Mouse (Mus musculus) G1E (cell line): ENCODE data around the gene Zbtb17. TPM values are rescaled to one million over a fixed set of nuclear protein-coding genes. Genes with fewer than 3 reads are reported as not detected.

Experiments used
- ATAC-seq: 2 replicates; pipeline ENCODE4 v1.8.0; 2016; ENCODE audit warnings: mild to moderate bottlenecking; ENCODE audit not compliant: insufficient number of reproducible peaks, poor library complexity, low FRiP score, severe bottlenecking; ENCODE audit errors: extremely low read depth
- DNase-seq: peaks from one replicate; pipeline ENCODE4 v3.0.0; 2012; ENCODE audit warnings: low spot score
- H3K27me3 ChIP-seq: 2 replicates; pipeline ENCODE4 v1.6.1; 2012; ENCODE audit warnings: mild to moderate bottlenecking, low read length, inconsistent platforms; ENCODE audit not compliant: insufficient read depth
- H3K36me3 ChIP-seq: replicated peaks from 2 replicates; pipeline ENCODE3; 2012; ENCODE audit warnings: mild to moderate bottlenecking, inconsistent platforms
- H3K4me1 ChIP-seq: 2 replicates; pipeline ENCODE4 v1.6.1; 2012; ENCODE audit warnings: low read depth, low read length, inconsistent platforms, mixed read lengths; ENCODE audit not compliant: insufficient read depth
- H3K4me3 ChIP-seq: 2 replicates; pipeline ENCODE4 v1.5.1; 2012; ENCODE audit warnings: low read depth, mild to moderate bottlenecking, inconsistent platforms, low read length, moderate library complexity, mixed read lengths
- H3K9me3 ChIP-seq: replicated peaks from 2 replicates; pipeline ENCODE4 v1.6.1; 2012; ENCODE audit warnings: inconsistent platforms
- CTCF ChIP-seq: IDR thresholded peaks from 2 replicates; pipeline ENCODE4 v1.5.1; 2012; ENCODE audit warnings: low read depth, low read length, inconsistent platforms, mixed read lengths
- GATA1 ChIP-seq: IDR thresholded peaks from 2 replicates; pipeline ENCODE4 v1.6.1; 2012; ENCODE audit warnings: borderline replicate concordance, low read length, inconsistent platforms, mixed read lengths
- GATA2 ChIP-seq: IDR thresholded peaks from 2 replicates; pipeline ENCODE4 v1.6.1; 2012; ENCODE audit warnings: low read depth, low read length, inconsistent platforms, borderline replicate concordance
- POLR2AphosphoS5 ChIP-seq: IDR thresholded peaks from 2 replicates; pipeline ENCODE4 v1.6.1; 2012; ENCODE audit warnings: low read depth, low read length, inconsistent platforms; ENCODE audit not compliant: insufficient replicate concordance
- TAL1 ChIP-seq: conservative IDR thresholded peaks from 2 replicates; pipeline ENCODE4 v1.6.1; 2012; ENCODE audit warnings: low read depth, low read length, inconsistent platforms, mixed read lengths
- polyA plus RNA-seq: library from polyadenylated mRNA; stranded (reverse); fragments of >175 nt; gene quantifications from 2 replicates; pipeline ENCODE4 v1.2.3, GENCODE M21; 2012
- total RNA-seq, 2 experiments: library from RNA; stranded (forward) in 1 of 2; stranded (reverse) in 1 of 2; fragments of 200-1000 nt in 1 of 2; fragments of >200 nt in 1 of 2; fragmentation: Nextera tagmentation in 1 of 2; gene quantifications; 2 replicates each; pipeline ENCODE4 v1.2.3; 2014 to 2017

Gene Zbtb17
- total and polyA plus RNA-seq, 3 experiments: 10.9 to 51.4 (median 15.9) TPM

DNA sequence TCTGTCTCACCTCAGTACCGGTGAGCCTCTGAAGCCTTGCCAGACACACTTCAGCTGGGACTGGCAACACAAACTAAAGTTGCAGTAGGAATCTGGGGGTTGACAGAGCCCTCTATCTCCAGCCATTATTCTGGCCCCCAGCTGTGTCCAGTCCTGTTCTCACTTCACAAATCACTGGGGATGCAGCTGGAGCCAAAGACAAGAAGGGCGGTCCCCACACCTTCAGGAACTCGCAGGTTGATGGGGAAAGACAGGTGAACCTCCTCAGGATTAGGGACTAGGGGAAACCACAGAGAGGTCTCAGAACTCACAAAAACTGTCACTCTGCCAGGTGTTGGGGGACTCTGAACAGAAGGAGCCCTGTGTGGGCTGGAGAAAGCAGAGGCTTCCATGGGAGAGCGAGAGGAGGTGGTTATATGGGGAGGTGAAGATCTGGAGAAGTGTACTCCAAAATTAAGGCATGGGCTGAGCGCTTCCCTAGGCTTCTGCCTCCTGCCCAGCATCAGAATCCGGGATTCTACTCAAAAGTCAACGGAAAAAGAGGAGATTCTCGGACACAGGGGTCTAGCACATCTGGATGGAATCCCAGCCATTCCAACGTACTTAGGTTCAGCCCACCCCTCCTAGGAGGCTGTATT is 24.1 kb upstream of the Zbtb17 start, which contains the start of gene Hspb7:
Gene Hspb7, plus strand, starts transcription at position 588 of the 638 bp plus-strand sequence.
- DNase-seq (no peak), ATAC-seq (no peak)
- Histone ChIP-seq H3K9me3 (no peaks in the 10 kb centered on the region), H3K4me1 (no peaks in the 10 kb centered on the region), H3K36me3 (no peaks in the 10 kb centered on the region), H3K27me3 (peaks cover 41% of the 10 kb centered on the region; the same call in 1 of the 2 replicates), H3K4me3 (no peak within 1 kb of the TSS)
- no peak for TF ChIP-seq POLR2AphosphoS5
- TF ChIP-seq TAL1: no peak

DNA sequence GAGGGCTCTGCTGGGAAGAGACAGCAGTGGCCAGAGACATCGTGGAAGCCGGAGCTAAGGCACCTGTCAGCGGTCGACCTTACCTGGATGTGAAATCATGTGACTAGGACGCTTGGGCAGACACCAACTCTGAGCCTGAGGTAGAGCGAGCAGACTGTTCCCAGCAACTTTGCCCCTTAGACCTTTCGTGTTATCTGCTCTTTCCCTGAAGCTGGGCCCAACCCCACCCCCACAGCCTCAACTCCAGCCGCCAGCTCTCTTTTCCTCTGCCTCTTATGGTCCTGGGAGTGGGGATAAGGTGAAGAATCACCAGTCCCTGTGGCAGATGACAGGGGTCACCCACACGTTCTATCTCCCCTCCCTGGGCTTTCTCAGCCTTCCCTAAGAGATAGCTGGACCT is 23.6 kb upstream of the Zbtb17 start:
- H3K4me3 ChIP-seq: no peak overlapping the region
- ATAC-seq (no peak), DNase-seq (no peak)
- no peaks in the 10 kb centered on the region for H3K9me3 ChIP-seq
- no peaks in the 10 kb centered on the region for H3K36me3 ChIP-seq
- no peaks in the 10 kb centered on the region for H3K4me1 ChIP-seq
- TF ChIP-seq POLR2AphosphoS5: no peak
- TF ChIP-seq CTCF: no peak
- no peak for TF ChIP-seq TAL1
- TF ChIP-seq GATA2: no peak
- TF ChIP-seq GATA1: no peak
- peaks cover 39% of the 10 kb centered on the region; the same call in 1 of the 2 replicates for H3K27me3 ChIP-seq

GRCm38 (mm10) chr4:141421423-141421822 is 23.0 kb upstream of the Zbtb17 start:
- Histone ChIP-seq H3K27me3 (peaks cover 36% of the 10 kb centered on the region; the same call in 1 of the 2 replicates), H3K4me3 (no peak overlapping the region), H3K4me1 (no peaks in the 10 kb centered on the region), H3K36me3 (no peaks in the 10 kb centered on the region), H3K9me3 (no peaks in the 10 kb centered on the region)
- TF ChIP-seq GATA2 (no peak), TAL1 (no peak), POLR2AphosphoS5 (no peak), GATA1 (no peak), CTCF (no peak)
- ATAC-seq (no peak), DNase-seq (no peak)

DNA sequence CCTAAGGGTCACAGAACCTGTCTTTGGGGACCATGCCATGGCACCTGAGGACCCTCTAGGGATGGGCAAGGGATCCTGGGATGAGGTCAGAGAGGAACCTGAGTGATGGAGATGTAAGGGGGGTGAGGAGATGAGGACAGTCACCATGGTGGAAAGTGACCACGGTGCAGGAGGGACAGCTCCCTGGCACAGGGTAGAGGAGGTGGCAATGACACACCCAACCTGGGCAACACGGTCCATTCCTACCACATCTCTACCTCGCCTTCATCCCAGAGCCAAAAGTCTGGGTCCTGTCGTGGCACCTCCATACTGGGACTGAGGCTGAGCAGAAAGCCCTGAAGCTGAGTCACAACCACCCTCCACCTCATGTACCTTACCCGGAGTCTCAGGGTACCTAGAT is 21.6 kb upstream of the Zbtb17 start:
- TF ChIP-seq GATA1 (no peak), GATA2 (no peak), CTCF (no peak)
- Histone ChIP-seq H3K27me3 (peaks cover 33% of the 10 kb centered on the region; the same call in 1 of the 2 replicates), H3K36me3 (no peaks in the 10 kb centered on the region), H3K9me3 (no peaks in the 10 kb centered on the region), H3K4me3 (no peak overlapping the region), H3K4me1 (no peaks in the 10 kb centered on the region)
- no peak for ATAC-seq
- DNase-seq: no peak

DNA sequence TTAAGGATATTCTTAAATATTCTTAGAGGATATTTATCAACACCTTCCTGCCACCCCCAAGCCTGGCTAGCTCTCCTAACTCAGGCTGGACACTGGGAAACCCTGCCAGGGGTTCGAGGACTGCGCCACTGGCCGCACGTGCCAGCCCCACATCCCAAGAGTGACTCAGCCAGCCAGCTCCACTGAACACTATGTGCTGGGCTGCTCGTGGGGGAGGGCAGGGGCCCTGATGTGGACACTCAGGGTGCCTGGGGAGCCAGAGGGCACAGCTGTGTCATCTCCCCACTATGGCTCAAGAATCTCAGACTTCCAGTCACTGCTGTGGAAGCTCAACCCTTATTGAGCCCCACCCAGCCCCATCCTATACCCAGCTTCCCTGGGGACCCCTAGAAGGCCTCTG is 21.2 kb upstream of the Zbtb17 start:
- ATAC-seq: no peak
- H3K4me1 ChIP-seq: no peaks in the 10 kb centered on the region
- H3K27me3 ChIP-seq: peaks cover 33% of the 10 kb centered on the region; the same call in 1 of the 2 replicates
- TF ChIP-seq CTCF (no peak), GATA2 (no peak), POLR2AphosphoS5 (no peak), GATA1 (no peak), TAL1 (no peak)
- no peaks in the 10 kb centered on the region for H3K36me3 ChIP-seq
- no peak for DNase-seq
- no peak overlapping the region for H3K4me3 ChIP-seq
- H3K9me3 ChIP-seq: no peaks in the 10 kb centered on the region

- DNase-seq (no peak), ATAC-seq (no peak)
- no peaks in the 10 kb centered on the region for H3K36me3 ChIP-seq
- H3K27me3 ChIP-seq: peaks cover 33% of the 10 kb centered on the region; the same call in 1 of the 2 replicates
- no peak overlapping the region for H3K4me3 ChIP-seq
- no peak for TF ChIP-seq CTCF
- TF ChIP-seq TAL1: no peak
- TF ChIP-seq GATA2: no peak
- TF ChIP-seq POLR2AphosphoS5: no peak
- no peak for TF ChIP-seq GATA1
- no peaks in the 10 kb centered on the region for H3K4me1 ChIP-seq
- no peaks in the 10 kb centered on the region for H3K9me3 ChIP-seq
These were observed 20.6 kb upstream of the Zbtb17 start for GRCm38 (mm10) chr4:141423691-141424431.
